Mouse (Mus musculus) forebrain, embryonic 11.5 days (tissue): ENCODE data around the gene 2610001J05Rik. TPM values are rescaled to one million over a fixed set of nuclear protein-coding genes. Genes with fewer than 3 reads are reported as not detected.
"Not testable (repeated sequence)": the region's sequence is repeated elsewhere in the genome, so short reads cannot be mapped to it uniquely, and the experiment has no call there.

ENCODE experiments used
- ATAC-seq: fragments of 200-750 bp; cut with Nextera tagmentation; replicated peaks from 2 replicates; pipeline ENCODE4 v1.8.0; 2017; ENCODE audit warnings: moderate TSS enrichment; ENCODE audit not compliant: low FRiP score
- DNase-seq: peaks from one replicate; pipeline ENCODE4 v3.0.0-alpha.2; 2017; ENCODE audit warnings: low spot score
- H3K27ac ChIP-seq: fragments of 300-500 bp; sonication (generic); 2 replicates; pipeline ENCODE4 v1.5.1; 2014; ENCODE audit warnings: low read depth, low read length
- H3K27me3 ChIP-seq: fragments of 300-500 bp; sonication (generic); 2 replicates; pipeline ENCODE4 v1.6.1; 2014; ENCODE audit warnings: mild to moderate bottlenecking, low read length, mixed read lengths; ENCODE audit not compliant: control insufficient read depth, insufficient read depth
- H3K36me3 ChIP-seq: fragments of 300-500 bp; sonication (generic); 2 replicates; pipeline ENCODE4 v1.6.1; 2014; ENCODE audit warnings: mild to moderate bottlenecking, low read length, moderate library complexity, mixed read lengths; ENCODE audit not compliant: control insufficient read depth, insufficient read depth
- H3K4me1 ChIP-seq: fragments of 300-500 bp; sonication (generic); replicated peaks from 2 replicates; pipeline ENCODE4 v1.6.1; 2014; ENCODE audit warnings: low read length, mixed read lengths; ENCODE audit not compliant: control insufficient read depth, insufficient read depth
- H3K4me2 ChIP-seq: fragments of 300-500 bp; sonication (generic); 2 replicates; pipeline ENCODE4 v1.6.1; 2014; ENCODE audit warnings: low read depth, mild to moderate bottlenecking, low read length, moderate library complexity, mixed read lengths; ENCODE audit not compliant: severe bottlenecking
- H3K4me3 ChIP-seq: fragments of 300-500 bp; sonication (generic); 2 replicates; pipeline ENCODE4 v1.5.1; 2014; ENCODE audit warnings: low read depth, low read length
- H3K9ac ChIP-seq: fragments of 300-500 bp; sonication (generic); 2 replicates; pipeline ENCODE4 v1.6.1; 2014; ENCODE audit warnings: low read length
- H3K9me3 ChIP-seq: fragments of 300-500 bp; sonication (generic); 2 replicates; pipeline ENCODE4 v1.6.1; 2016; ENCODE audit warnings: low read length, mixed read lengths; ENCODE audit not compliant: control insufficient read depth
- WGBS: fragments of 180-500 bp; shearing (Covaris S2); extraction: QIAGEN DNeasy Blood & Tissue Kit; methylation state at CpG from one replicate; pipeline ENCODE4 v1.1.7; 2014; 5-methylcytosine and 5-hydroxymethylcytosine counted together
- polyA plus RNA-seq: library from polyadenylated mRNA; unstranded; fragments of >200 nt; fragmentation: Nextera tagmentation; extraction: Ambion mirVana; gene quantifications from 2 replicates; pipeline ENCODE4 v1.2.1, GENCODE M21; 2014

The 2610001J05Rik gene
- polyA plus RNA-seq, 1 experiment from 2014 or later: 87.1 TPM

DNA sequence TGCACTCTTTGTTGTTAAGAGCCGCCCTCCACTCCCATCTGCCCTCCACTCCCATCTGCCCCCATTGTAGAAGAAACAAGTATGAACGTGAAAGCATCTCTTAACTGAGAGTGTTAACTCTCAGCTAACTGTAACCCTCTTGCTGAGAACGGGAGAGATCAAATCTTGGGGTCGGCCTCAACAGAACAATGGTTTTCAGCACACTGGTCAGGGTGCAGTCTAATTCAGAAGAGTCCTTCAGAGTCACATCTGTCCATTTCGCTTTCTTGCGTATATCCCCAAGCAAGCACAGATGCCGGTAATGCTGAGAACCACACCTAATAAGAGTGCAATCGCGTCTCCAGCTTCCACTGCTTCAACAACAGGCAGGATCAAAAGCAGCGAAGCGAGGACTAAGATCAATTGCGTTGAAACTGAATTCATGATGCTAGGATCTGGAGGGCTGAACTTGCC lies 1.0 kb downstream of the 2610001J05Rik start:
- DNase-seq (peak; percentile 51), ATAC-seq (peak; percentile 31; the same call in 1 of the 2 replicates)
- H3K4me2 ChIP-seq: peak overlapping the region; percentile 52
- H3K4me1 ChIP-seq: 0 out of 2 replicates have a peak, but pooled peaks cover 3% of the 10 kb centered on the region
- H3K27me3 ChIP-seq: no peaks in the 10 kb centered on the region
- 36% methylated on average over 12 of the region's 12 CpGs for WGBS
- peak overlapping the region; percentile 53 for H3K9ac ChIP-seq
- no peaks in the 10 kb centered on the region for H3K9me3 ChIP-seq
- H3K27ac ChIP-seq: no peak overlapping the region
- peak overlapping the region; percentile 56 for H3K4me3 ChIP-seq
- H3K36me3 ChIP-seq: no peaks in the 10 kb centered on the region; the same call in 1 of the 2 replicates

DNA sequence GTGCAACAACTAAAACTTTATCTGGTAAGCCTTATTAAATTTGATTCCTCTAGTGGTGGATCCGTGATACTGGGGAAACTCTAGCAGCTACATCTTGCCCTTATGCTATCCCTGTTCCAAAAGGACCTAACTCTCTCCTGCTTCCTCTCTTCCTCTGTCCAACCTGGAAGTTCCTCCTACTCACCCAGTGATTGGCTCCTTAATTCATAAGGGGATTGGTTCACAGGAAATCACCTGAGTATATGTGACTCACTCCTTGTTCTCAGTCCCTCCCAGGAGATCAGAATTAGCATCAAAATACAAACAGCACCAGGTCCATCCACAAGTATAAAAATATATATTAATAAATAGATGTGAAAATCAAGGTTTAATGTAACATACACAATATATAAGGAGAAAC lies 10.7 kb downstream of the 2610001J05Rik start:
- no peaks in the 10 kb centered on the region for H3K27me3 ChIP-seq
- ATAC-seq: no peak
- WGBS: 90% methylated on average over 1 of the region's 1 CpGs

GRCm38 (mm10) chr6:13859877-13860585 lies 11.3 kb downstream of the 2610001J05Rik start:
- H3K27me3 ChIP-seq: no peaks in the 10 kb centered on the region
- H3K4me2 ChIP-seq: no peak overlapping the region
- H3K9me3 ChIP-seq: no peaks in the 10 kb centered on the region
- no peak overlapping the region for H3K27ac ChIP-seq
- H3K9ac ChIP-seq: no peak overlapping the region
- no peak overlapping the region for H3K4me3 ChIP-seq
- DNase-seq (no peak), ATAC-seq (no peak)
- whole genome bisulfite sequencing: 87% methylated on average over 6 of the region's 6 CpGs
- no peaks in the 10 kb centered on the region for H3K36me3 ChIP-seq
- no peaks in the 10 kb centered on the region for H3K4me1 ChIP-seq

More for the DNA sequence above, 10.7 kb downstream of the 2610001J05Rik start:
- Histone ChIP-seq H3K9ac (no peak overlapping the region), H3K27ac (no peak overlapping the region), H3K36me3 (no peaks in the 10 kb centered on the region), H3K9me3 (no peaks in the 10 kb centered on the region), H3K4me1 (no peaks in the 10 kb centered on the region), H3K4me3 (no peak overlapping the region), H3K4me2 (no peak overlapping the region)
- no peak for DNase-seq

DNA sequence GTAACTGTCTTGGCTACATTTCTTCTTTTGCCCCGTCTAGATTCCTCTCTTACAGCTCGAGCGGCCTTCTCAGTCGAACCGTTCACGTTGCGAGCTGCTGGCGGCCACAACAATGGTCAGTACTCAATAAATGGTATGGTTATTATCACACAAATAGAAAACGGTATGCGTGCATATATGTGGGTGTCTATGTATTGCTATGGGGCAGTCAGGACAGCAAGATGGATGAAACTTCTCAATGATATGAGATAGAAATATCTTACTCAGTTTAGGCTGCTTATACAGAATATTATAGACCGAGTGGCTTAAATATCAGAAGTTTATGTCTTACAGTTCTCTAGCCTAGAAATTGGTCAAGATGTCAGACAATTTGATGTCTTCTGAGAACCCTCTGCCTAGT lies 17.1 kb downstream of the 2610001J05Rik start:
- peak; percentile 53; the same call in 1 of the 2 replicates for ATAC-seq
- H3K4me1 ChIP-seq: no peaks in the 10 kb centered on the region
- DNase-seq: no peak
- H3K9me3 ChIP-seq: no peaks in the 10 kb centered on the region
- no peak overlapping the region for H3K27ac ChIP-seq
- WGBS: 18% methylated on average over 11 of the region's 11 CpGs
- H3K4me3 ChIP-seq: no peak overlapping the region
- no peaks in the 10 kb centered on the region for H3K27me3 ChIP-seq
- H3K36me3 ChIP-seq: no peaks in the 10 kb centered on the region
- H3K4me2 ChIP-seq: no peak overlapping the region; the same call in 1 of the 2 replicates
- no peak overlapping the region for H3K9ac ChIP-seq

DNA sequence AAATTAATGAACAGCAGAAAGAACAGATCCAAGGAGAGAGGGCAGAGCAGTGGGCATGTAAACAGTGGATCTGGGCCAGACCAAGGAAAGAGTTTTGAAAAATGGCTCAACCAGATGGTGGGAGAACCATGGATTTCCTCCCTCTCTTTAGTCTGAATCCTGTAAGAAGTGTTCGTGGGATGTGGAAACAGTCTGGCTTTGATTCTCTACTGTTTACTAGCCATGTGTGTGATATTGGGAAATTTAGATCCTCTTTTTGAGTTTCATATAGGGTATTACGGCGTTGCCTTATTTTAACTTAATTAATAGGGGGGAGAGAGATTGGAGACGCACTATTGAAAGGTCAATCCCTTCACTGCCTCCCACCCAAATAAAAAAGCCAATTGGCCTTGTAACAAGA lies 18.1 kb downstream of the 2610001J05Rik start:
- ATAC-seq: no peak
- 63% methylated on average over 4 of the region's 4 CpGs for whole genome bisulfite sequencing

GRCm38 (mm10) chr6:13846031-13846430 lies 25.3 kb downstream of the 2610001J05Rik start:
- H3K36me3 ChIP-seq, H3K4me2 ChIP-seq, H3K9me3 ChIP-seq, ATAC-seq, H3K27ac ChIP-seq, H3K4me1 ChIP-seq, H3K27me3 ChIP-seq, DNase-seq, H3K9ac ChIP-seq, H3K4me3 ChIP-seq: not testable (repeated sequence)
- WGBS: 96% methylated on average over 1 of the region's 1 CpGs

More for the DNA sequence above, 18.1 kb downstream of the 2610001J05Rik start:
- H3K4me1 ChIP-seq: no peaks in the 10 kb centered on the region
- DNase-seq: no peak
- no peak overlapping the region for H3K4me3 ChIP-seq
- H3K27me3 ChIP-seq: no peaks in the 10 kb centered on the region
- H3K9ac ChIP-seq: no peak overlapping the region
- H3K9me3 ChIP-seq: no peaks in the 10 kb centered on the region
- H3K4me2 ChIP-seq: no peak overlapping the region
- no peak overlapping the region for H3K27ac ChIP-seq
- no peaks in the 10 kb centered on the region for H3K36me3 ChIP-seq

GRCm38 (mm10) chr6:13839345-13840054 lies 31.8 kb downstream of the 2610001J05Rik start, which contains the start of gene Gpr85:
TSS of gene Gpr85 (minus strand) at chr6:13839942.
- WGBS: 48% methylated on average over 18 of the region's 18 CpGs
- H3K4me3 ChIP-seq: peak within 1 kb of the TSS; percentile 57
- peak within 1 kb of the TSS; percentile 82 for H3K4me2 ChIP-seq
- no peaks in the 10 kb centered on the region for H3K9me3 ChIP-seq
- peak within 1 kb of the TSS; percentile 87 for H3K9ac ChIP-seq
- no peaks in the 10 kb centered on the region for H3K36me3 ChIP-seq
- DNase-seq (no peak), ATAC-seq (no peak)
- H3K27ac ChIP-seq: peak within 1 kb of the TSS; percentile 84
- H3K4me1 ChIP-seq: no peaks in the 10 kb centered on the region
- H3K27me3 ChIP-seq: no peaks in the 10 kb centered on the region

DNA sequence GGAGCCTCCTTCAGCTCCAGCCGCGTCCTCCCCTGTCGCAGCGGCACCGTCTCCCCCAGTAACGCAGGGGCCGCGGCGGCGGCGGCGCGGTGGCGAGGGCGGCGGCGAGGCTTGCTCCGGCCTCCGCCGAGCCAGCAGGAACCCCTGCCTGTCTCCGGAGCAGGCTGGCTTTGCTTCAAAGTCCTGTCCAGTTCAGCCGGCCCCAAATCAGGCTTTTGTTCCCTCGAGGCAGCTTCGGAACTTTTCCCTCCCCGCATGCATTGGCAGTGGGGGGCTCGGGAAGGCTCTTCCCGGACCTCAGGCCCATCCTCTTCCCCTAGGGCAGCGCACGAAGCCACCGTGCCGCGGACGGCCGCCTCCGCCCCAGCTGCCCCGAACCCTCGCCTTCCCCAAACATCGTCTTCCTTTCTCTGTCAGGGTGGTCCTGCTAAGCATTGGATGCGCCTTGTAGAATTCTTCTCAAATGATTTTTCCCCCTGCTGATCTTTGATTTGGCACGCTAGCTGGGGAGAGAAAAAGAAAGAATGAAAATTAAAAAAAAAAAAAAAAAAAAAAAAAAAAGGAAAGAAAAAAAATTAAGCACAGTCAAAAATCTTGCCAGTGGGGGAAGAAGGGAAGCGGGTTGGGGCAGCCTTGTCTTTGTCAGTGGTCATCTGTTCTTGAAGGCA lies 32.5 kb downstream of the 2610001J05Rik start:
- Histone ChIP-seq H3K4me1 (no peaks in the 10 kb centered on the region), H3K4me3 (peak overlapping the region; percentile 57), H3K4me2 (peak overlapping the region; percentile 82), H3K27ac (peak overlapping the region; percentile 84), H3K27me3 (no peaks in the 10 kb centered on the region), H3K9me3 (no peaks in the 10 kb centered on the region), H3K36me3 (no peaks in the 10 kb centered on the region), H3K9ac (peak overlapping the region; percentile 87)
- WGBS: under 1% methylated on average over 41 of the region's 41 CpGs
- peak; percentile 89 for DNase-seq
- peak; percentile 93 for ATAC-seq
